Mouse (Mus musculus): ENCODE results near the gene Gda. TPM values are rescaled to one million over a fixed set of nuclear protein-coding genes. Genes with fewer than 3 reads are reported as not detected.

Gene Gda
- total RNA-seq (2017) = 14.5 and 38.6 TPM in 2 replicates

GRCm38 (mm10) chr19:21473345-21473744 is at the start of gene Gda:
Gene Gda, minus strand, starts transcription at chr19:21473445.
- no peak for ATAC-seq (replicated peaks in 1 of 2; ENCODE audit: insufficient read depth in 1 of 2, low FRiP score in 2 of 2, low TSS enrichment in 1 of 2, low read depth in 1 of 2, poor library complexity in 2 of 2, severe bottlenecking in 2 of 2)

GRCm38 (mm10) chr19:21520280-21520679 is 47.0 kb upstream of the Gda start:
- no peak for ATAC-seq (replicated peaks in 1 of 2; ENCODE audit: insufficient read depth in 1 of 2, low FRiP score in 2 of 2, low TSS enrichment in 1 of 2, low read depth in 1 of 2, poor library complexity in 2 of 2, severe bottlenecking in 2 of 2)

DNA sequence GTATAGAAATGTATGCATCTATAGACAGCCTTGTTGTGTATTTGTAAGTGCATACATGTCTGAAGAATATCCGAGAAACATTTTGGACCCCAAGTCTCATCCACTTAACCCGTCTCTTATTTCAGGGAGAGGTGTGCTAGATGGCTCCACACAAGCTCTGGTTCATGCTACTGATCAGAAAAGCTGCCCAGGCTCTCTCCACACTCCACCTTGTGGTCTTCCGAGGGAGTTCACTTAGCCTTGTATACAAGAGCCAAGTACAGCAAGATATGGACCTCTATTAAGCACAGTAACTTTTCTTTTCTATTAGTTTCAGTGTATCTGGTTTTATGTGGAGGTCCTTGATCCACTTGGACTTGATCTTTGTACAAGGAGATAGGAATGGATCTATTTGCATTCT is 36.9 kb upstream of the Gda start:
- ATAC-seq (replicated peaks in 1 of 2; ENCODE audit: insufficient read depth in 1 of 2, low FRiP score in 2 of 2, low TSS enrichment in 1 of 2, low read depth in 1 of 2, poor library complexity in 2 of 2, severe bottlenecking in 2 of 2) = peak; percentile 77 to 96

- no peak for ATAC-seq (replicated peaks in 1 of 2; ENCODE audit: insufficient read depth in 1 of 2, low FRiP score in 2 of 2, low TSS enrichment in 1 of 2, low read depth in 1 of 2, poor library complexity in 2 of 2, severe bottlenecking in 2 of 2)
Measured at GRCm38 (mm10) chr19:21507561-21508232, 34.5 kb upstream of the Gda start.

DNA sequence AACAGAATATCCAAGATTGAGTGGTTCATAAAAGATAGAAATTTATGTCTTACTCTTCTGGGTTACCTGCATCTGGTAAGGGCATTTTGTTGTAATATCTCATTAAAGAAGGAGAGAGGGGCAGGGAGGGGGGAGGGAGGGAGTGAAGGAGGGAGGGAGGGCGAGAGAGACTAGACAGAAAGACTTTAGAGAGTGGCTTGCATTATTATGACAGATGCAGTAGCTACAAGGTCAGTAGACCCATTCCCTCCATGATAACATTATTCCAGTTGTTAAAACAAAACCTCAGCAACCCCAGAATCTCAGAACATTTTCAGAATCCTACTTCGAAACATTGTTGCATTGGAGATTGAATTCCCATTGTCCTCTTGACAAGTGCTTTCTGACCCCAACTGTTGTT is 33.9 kb upstream of the Gda start:
- no peak for ATAC-seq (replicated peaks in 1 of 2; ENCODE audit: insufficient read depth in 1 of 2, low FRiP score in 2 of 2, low TSS enrichment in 1 of 2, low read depth in 1 of 2, poor library complexity in 2 of 2, severe bottlenecking in 2 of 2)

- ATAC-seq (replicated peaks in 1 of 2; ENCODE audit: insufficient read depth in 1 of 2, low FRiP score in 2 of 2, low TSS enrichment in 1 of 2, low read depth in 1 of 2, poor library complexity in 2 of 2, severe bottlenecking in 2 of 2) = no peak
Measured at GRCm38 (mm10) chr19:21504716-21505115, 31.5 kb upstream of the Gda start.

DNA sequence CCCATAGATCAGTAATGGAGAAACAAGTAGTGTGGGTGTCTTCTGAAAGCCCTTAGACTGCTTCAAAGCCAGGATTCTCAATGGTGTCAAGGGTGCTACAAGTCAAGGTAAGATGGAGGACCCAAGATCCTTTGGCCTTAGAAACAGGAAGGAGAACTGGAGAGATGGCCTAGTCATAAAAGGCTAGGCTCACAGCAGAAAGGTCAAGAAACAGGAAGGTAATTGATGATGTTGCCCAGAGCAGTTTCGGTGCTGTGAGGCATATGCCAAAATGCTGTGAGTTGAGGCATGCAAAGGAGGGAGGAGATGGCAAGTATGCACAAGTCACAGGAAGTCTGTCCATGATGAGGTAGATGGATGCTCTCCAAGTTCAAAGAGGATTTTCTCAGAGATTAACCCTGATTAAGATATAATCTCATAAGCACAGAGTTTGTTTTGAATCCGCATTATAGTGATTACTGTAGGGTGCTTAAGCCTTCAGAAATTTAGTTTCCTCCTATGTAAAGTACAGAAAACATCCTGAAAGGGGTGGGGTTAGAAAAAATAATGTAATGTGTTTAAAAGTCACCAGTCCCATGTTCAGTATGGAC is 26.2 kb upstream of the Gda start:
- no peak for ATAC-seq (replicated peaks in 1 of 2; ENCODE audit: insufficient read depth in 1 of 2, low FRiP score in 2 of 2, low TSS enrichment in 1 of 2, low read depth in 1 of 2, poor library complexity in 2 of 2, severe bottlenecking in 2 of 2)

DNA sequence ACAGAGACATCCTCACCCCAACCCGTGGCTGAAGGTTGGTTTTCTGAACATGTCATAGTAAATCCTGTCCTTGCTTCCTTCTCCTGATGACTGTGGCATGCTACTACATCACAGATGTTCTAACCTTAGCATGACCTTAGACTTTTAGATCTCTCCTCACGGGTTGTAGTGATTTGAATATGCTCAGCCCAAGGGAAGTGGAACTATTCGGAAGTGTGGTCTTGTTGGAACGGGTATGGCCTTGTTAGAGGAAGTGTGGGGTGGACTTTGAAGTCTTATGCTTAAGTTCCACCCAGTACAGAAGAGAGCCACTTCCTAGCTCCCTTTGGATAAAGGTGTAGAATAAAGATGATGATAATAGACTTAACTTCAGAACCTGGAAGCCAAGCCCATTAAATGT is 22.6 kb upstream of the Gda start:
- no peak for ATAC-seq (replicated peaks in 1 of 2; ENCODE audit: insufficient read depth in 1 of 2, low FRiP score in 2 of 2, low TSS enrichment in 1 of 2, low read depth in 1 of 2, poor library complexity in 2 of 2, severe bottlenecking in 2 of 2)

GRCm38 (mm10) chr19:21493807-21494521 is 20.7 kb upstream of the Gda start:
- ATAC-seq (replicated peaks in 1 of 2; ENCODE audit: insufficient read depth in 1 of 2, low FRiP score in 2 of 2, low TSS enrichment in 1 of 2, low read depth in 1 of 2, poor library complexity in 2 of 2, severe bottlenecking in 2 of 2) = no peak

- no peak for ATAC-seq (replicated peaks in 1 of 2; ENCODE audit: insufficient read depth in 1 of 2, low FRiP score in 2 of 2, low TSS enrichment in 1 of 2, low read depth in 1 of 2, poor library complexity in 2 of 2, severe bottlenecking in 2 of 2)
Measured at GRCm38 (mm10) chr19:21491391-21491790, 18.1 kb upstream of the Gda start.

GRCm38 (mm10) chr19:21487124-21487944 is 14.1 kb upstream of the Gda start:
- no peak for ATAC-seq (replicated peaks in 1 of 2; ENCODE audit: insufficient read depth in 1 of 2, low FRiP score in 2 of 2, low TSS enrichment in 1 of 2, low read depth in 1 of 2, poor library complexity in 2 of 2, severe bottlenecking in 2 of 2)

DNA sequence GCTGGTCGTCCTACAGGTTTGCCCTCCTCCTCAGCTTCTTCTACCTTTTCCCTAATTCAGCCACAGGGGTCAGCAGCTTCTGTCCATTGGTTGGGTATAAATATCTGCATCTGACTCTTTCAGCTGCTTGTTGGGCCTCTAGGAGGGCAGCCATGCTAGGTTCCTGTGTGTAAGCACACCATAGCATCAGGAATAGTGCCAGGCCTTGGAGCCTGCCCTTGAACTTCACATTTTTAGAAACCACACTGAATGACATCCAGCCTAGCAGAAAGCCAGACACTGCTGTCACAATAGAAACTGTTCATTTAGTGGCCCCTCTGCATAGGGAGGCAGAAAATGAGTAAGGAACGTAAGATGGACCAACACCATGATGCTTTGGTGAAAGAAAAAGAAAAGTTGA is 8.9 kb upstream of the Gda start:
- no peak for ATAC-seq (replicated peaks in 1 of 2; ENCODE audit: insufficient read depth in 1 of 2, low FRiP score in 2 of 2, low TSS enrichment in 1 of 2, low read depth in 1 of 2, poor library complexity in 2 of 2, severe bottlenecking in 2 of 2)

GRCm38 (mm10) chr19:21481031-21481430 is 7.8 kb upstream of the Gda start:
- no peak for ATAC-seq (replicated peaks in 1 of 2; ENCODE audit: insufficient read depth in 1 of 2, low FRiP score in 2 of 2, low TSS enrichment in 1 of 2, low read depth in 1 of 2, poor library complexity in 2 of 2, severe bottlenecking in 2 of 2)

DNA sequence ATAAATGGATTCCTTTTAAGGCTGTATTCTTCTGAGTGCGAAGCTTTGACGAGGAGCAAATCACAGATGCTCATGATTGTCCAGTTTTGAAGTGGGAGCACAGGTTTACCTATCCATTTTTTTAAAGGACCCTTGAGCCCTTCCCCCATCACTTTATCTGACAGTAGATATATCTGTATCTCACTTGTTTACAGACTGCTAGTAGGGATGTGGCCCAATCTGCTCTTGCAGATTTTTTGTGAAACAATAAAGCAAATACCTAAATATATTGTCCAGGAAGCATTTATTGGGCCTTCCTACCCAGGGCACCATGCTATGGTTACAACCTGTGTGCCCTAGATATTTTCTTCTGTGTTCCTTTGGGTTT is 6.8 kb upstream of the Gda start:
- ATAC-seq (replicated peaks in 1 of 2; ENCODE audit: insufficient read depth in 1 of 2, low FRiP score in 2 of 2, low TSS enrichment in 1 of 2, low read depth in 1 of 2, poor library complexity in 2 of 2, severe bottlenecking in 2 of 2) = no peak

GRCm38 (mm10) chr19:21479183-21480052 is 6.2 kb upstream of the Gda start:
- ATAC-seq (replicated peaks in 1 of 2; ENCODE audit: insufficient read depth in 1 of 2, low FRiP score in 2 of 2, low TSS enrichment in 1 of 2, low read depth in 1 of 2, poor library complexity in 2 of 2, severe bottlenecking in 2 of 2) = no peak

DNA sequence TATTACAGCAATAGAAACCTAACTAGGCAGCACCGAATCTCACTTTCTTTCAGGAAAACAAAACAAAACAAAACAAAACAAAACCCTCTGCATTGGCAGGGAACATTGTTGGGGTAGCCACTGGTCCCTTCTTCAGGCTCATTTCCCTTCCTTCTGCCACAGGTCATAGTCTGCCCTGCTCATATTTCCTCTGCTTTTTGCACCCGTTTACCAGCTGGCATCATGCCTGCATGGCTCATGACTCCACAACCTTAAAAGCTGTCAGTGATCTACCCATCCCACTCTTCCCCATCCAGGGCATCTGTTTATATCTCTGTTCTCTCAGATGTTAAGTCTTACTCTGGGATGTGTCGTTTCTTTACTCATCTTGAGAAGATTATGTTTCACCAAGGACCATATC is 5.3 kb upstream of the Gda start:
- no peak for ATAC-seq (replicated peaks in 1 of 2; ENCODE audit: insufficient read depth in 1 of 2, low FRiP score in 2 of 2, low TSS enrichment in 1 of 2, low read depth in 1 of 2, poor library complexity in 2 of 2, severe bottlenecking in 2 of 2)

- no peak for ATAC-seq (replicated peaks in 1 of 2; ENCODE audit: insufficient read depth in 1 of 2, low FRiP score in 2 of 2, low TSS enrichment in 1 of 2, low read depth in 1 of 2, poor library complexity in 2 of 2, severe bottlenecking in 2 of 2)
Measured at GRCm38 (mm10) chr19:21477780-21478179, 4.5 kb upstream of the Gda start.
